Mouse (Mus musculus): ENCODE data around the gene Skor1.
A peak's percentile ranks its signal among the peaks of the same experiment; 100 is the strongest.

Gene Skor1

GRCm38 (mm10) chr9:63149372-63149766 is 608 bp upstream of the Skor1 start:
- DNase-seq (ENCODE audit: low spot score in 2 of 2) = no peak

- no peak for DNase-seq (ENCODE audit: low spot score in 2 of 2)
These were observed 863 bp downstream of the Skor1 start for GRCm38 (mm10) chr9:63147786-63148409.

- no peak for DNase-seq (ENCODE audit: low spot score in 2 of 2)
These were observed 1.5 kb downstream of the Skor1 start for GRCm38 (mm10) chr9:63147296-63147695.

- DNase-seq (ENCODE audit: low spot score in 2 of 2) = no peak
These were observed 1.9 kb downstream of the Skor1 start for GRCm38 (mm10) chr9:63146856-63147274.

- no peak for DNase-seq (ENCODE audit: low spot score in 2 of 2)
These were observed 2.5 kb downstream of the Skor1 start for GRCm38 (mm10) chr9:63146126-63146855.

GRCm38 (mm10) chr9:63145249-63146125 is 3.3 kb downstream of the Skor1 start:
- DNase-seq (ENCODE audit: low spot score in 2 of 2) = no peak

GRCm38 (mm10) chr9:63144502-63145248 is 4.1 kb downstream of the Skor1 start:
- DNase-seq (ENCODE audit: low spot score in 2 of 2) = no peak

GRCm38 (mm10) chr9:63143641-63144501 is 4.9 kb downstream of the Skor1 start:
- DNase-seq (ENCODE audit: low spot score in 2 of 2) = no peak

GRCm38 (mm10) chr9:63143227-63143626 is 5.5 kb downstream of the Skor1 start:
- no peak for DNase-seq (ENCODE audit: low spot score in 2 of 2)

- DNase-seq (ENCODE audit: low spot score in 2 of 2) = no peak
These were observed 6.3 kb downstream of the Skor1 start for GRCm38 (mm10) chr9:63142335-63143036.

- DNase-seq (ENCODE audit: low spot score in 2 of 2) = no peak
These were observed 7.0 kb downstream of the Skor1 start for GRCm38 (mm10) chr9:63141641-63142334.

- DNase-seq (ENCODE audit: low spot score in 2 of 2) = no peak
These were observed 8.6 kb downstream of the Skor1 start for GRCm38 (mm10) chr9:63140211-63140610.

GRCm38 (mm10) chr9:63139661-63140060 is 9.1 kb downstream of the Skor1 start:
- DNase-seq (ENCODE audit: low spot score in 2 of 2) = no peak

- no peak for DNase-seq (ENCODE audit: low spot score in 2 of 2)
These were observed 10.2 kb downstream of the Skor1 start for GRCm38 (mm10) chr9:63138481-63138967.

- no peak for DNase-seq (ENCODE audit: low spot score in 2 of 2)
These were observed 11.2 kb downstream of the Skor1 start for GRCm38 (mm10) chr9:63137615-63137915.

GRCm38 (mm10) chr9:63136756-63137614 is 11.8 kb downstream of the Skor1 start:
- no peak for DNase-seq (ENCODE audit: low spot score in 2 of 2)

GRCm38 (mm10) chr9:63136241-63136640 is 12.5 kb downstream of the Skor1 start:
- DNase-seq (ENCODE audit: low spot score in 2 of 2) = no peak

GRCm38 (mm10) chr9:63135801-63136200 is 13.0 kb downstream of the Skor1 start:
- DNase-seq (ENCODE audit: low spot score in 2 of 2) = peak in 1 of 2 experiments; percentile 60

GRCm38 (mm10) chr9:63135356-63135755 is 13.4 kb downstream of the Skor1 start:
- no peak for DNase-seq (ENCODE audit: low spot score in 2 of 2)

All from left cerebral cortex, adult 9 months (tissue).